Mouse (Mus musculus): ENCODE measurements around the gene Gm13290.
"Not testable (repeated sequence)": the region's sequence is repeated elsewhere in the genome, so short reads cannot be mapped to it uniquely, and the experiment has no call there.

GRCm38 (mm10) chr4:88799365-88799764 is 25.7 kb downstream of the Gm13290 start, which contains the start of gene Gm13285:
- not testable (repeated sequence) for TF ChIP-seq MYC (IDR thresholded peaks at IDR 0.05; ENCODE audit: low read depth, low read length); CTCF (conservative IDR thresholded peaks at IDR 0.05 in 1 of 2, IDR thresholded peaks at IDR 0.05 in 1 of 2; ENCODE audit: low read depth in 2 of 2, low read length in 2 of 2); HCFC1 (IDR thresholded peaks at IDR 0.05; ENCODE audit: low read depth, low read length)

All from CH12.LX (cell line).